Mouse (Mus musculus) c-Kit-positive CD71-negative TER-119-negative erythroid progenitor cells, embryonic 14.5 days (primary cell): Measurements from ENCODE around the gene Map2k5.
A peak's percentile ranks its signal among the peaks of the same experiment; 100 is the strongest.

Experiments
- DNase-seq: peaks from one replicate; pipeline ENCODE4 v3.0.0-alpha.2; 2013; ENCODE audit warnings: low read depth

The Map2k5 gene

GRCm38 (mm10) chr9:63183864-63184263 is 193.8 kb downstream of the Map2k5 start:
- DNase-seq, result no peak

- no peak for DNase-seq
Observed at GRCm38 (mm10) chr9:63182306-63182960, 195.3 kb downstream of the Map2k5 start.

GRCm38 (mm10) chr9:63181337-63182178 is 196.1 kb downstream of the Map2k5 start:
- no peak for DNase-seq

- no peak for DNase-seq
Observed at GRCm38 (mm10) chr9:63178296-63178695, 199.4 kb downstream of the Map2k5 start.

- no peak for DNase-seq
Observed at GRCm38 (mm10) chr9:63174001-63174721, 203.5 kb downstream of the Map2k5 start.

- DNase-seq, result no peak
Observed at GRCm38 (mm10) chr9:63171951-63172350, 205.8 kb downstream of the Map2k5 start.

GRCm38 (mm10) chr9:63169127-63169526 is 208.6 kb downstream of the Map2k5 start:
- DNase-seq, result no peak

GRCm38 (mm10) chr9:63165070-63165469 is 212.6 kb downstream of the Map2k5 start:
- DNase-seq, result no peak

GRCm38 (mm10) chr9:63163756-63164155 is 213.9 kb downstream of the Map2k5 start:
- DNase-seq, result no peak

- DNase-seq, result no peak
Observed at GRCm38 (mm10) chr9:63151949-63152348, 225.8 kb downstream of the Map2k5 start.

- peak; percentile 70 for DNase-seq
Observed at GRCm38 (mm10) chr9:63151072-63151870, 226.4 kb downstream of the Map2k5 start.

GRCm38 (mm10) chr9:63150086-63150800 is 227.5 kb downstream of the Map2k5 start:
- DNase-seq, result no peak

- DNase-seq, result no peak
Observed at GRCm38 (mm10) chr9:63149372-63149766, 228.3 kb downstream of the Map2k5 start.

- DNase-seq, result no peak
Observed at GRCm38 (mm10) chr9:63148410-63149371, 229.0 kb downstream of the Map2k5 start, which contains the start of gene Skor1. Gene Skor1, minus strand, starts transcription at chr9:63148961.

- no peak for DNase-seq
Observed at GRCm38 (mm10) chr9:63147786-63148409, 229.8 kb downstream of the Map2k5 start.

GRCm38 (mm10) chr9:63147296-63147695 is 230.4 kb downstream of the Map2k5 start:
- DNase-seq, result no peak

GRCm38 (mm10) chr9:63146856-63147274 is 230.8 kb downstream of the Map2k5 start:
- DNase-seq, result no peak

- no peak for DNase-seq
Observed at GRCm38 (mm10) chr9:63146126-63146855, 231.4 kb downstream of the Map2k5 start.
